Mouse (Mus musculus) olfactory bulb, adult 2 months (tissue): ENCODE measurements around the gene Pts.

Source experiments
- CTCF ChIP-seq: fragments of 200-500 bp; IDR thresholded peaks from 2 replicates; pipeline ENCODE4 v1.5.1; 2012; ENCODE audit warnings: low read depth, mild to moderate bottlenecking, low read length, moderate library complexity; ENCODE audit not compliant: insufficient read depth
- POLR2A ChIP-seq: fragments of 200-500 bp; IDR thresholded peaks from 2 replicates; pipeline ENCODE4 v1.6.1; 2012; ENCODE audit warnings: mild to moderate bottlenecking, low read depth, low read length, moderate library complexity; ENCODE audit not compliant: insufficient read depth

- TF ChIP-seq POLR2A (no peak), CTCF (no peak)
Measured at GRCm38 (mm10) chr9:50537295-50537694, 8.8 kb upstream of the Pts start.
